Mouse (Mus musculus): ENCODE results near the gene Pink1. TPM values are rescaled to one million over a fixed set of nuclear protein-coding genes. Genes with fewer than 3 reads are reported as not detected.

The Pink1 gene
- total RNA-seq, 2 experiments from 2014 or later = 629 to 755 TPM

- peak; percentile 22 to 26 for DNase-seq
- intact Hi-C loops (cut with DNase I) = no loop called here
Measured at GRCm38 (mm10) chr4:138282834-138283233, 43.3 kb downstream of the Pink1 start.

GRCm38 (mm10) chr4:138278346-138278745 lies 47.8 kb downstream of the Pink1 start:
- intact Hi-C loops (cut with DNase I) = no loop called here
- DNase-seq = no peak

GRCm38 (mm10) chr4:138272011-138272997 lies 53.8 kb downstream of the Pink1 start:
- intact Hi-C loops (cut with DNase I) = no loop called here
- DNase-seq = peak in 1 of 2 experiments; percentile 6

- no peak for DNase-seq
- intact Hi-C loops (cut with DNase I) = no loop called here
Measured at GRCm38 (mm10) chr4:138267869-138268268, 58.2 kb downstream of the Pink1 start.

Small RNAs within 50 kb of the gene (microRNA-seq; reads per million reads assigned to microRNA genes)
- 0 reads per million in 2 experiments for gene Gm27646 (ENCODE audit: borderline number of aligned reads in 2 of 2)
- 2.0 to 2.2 reads per million in 2 experiments for gene Mir7019 (ENCODE audit: borderline number of aligned reads in 2 of 2)

Other genes with a start within 250 kb of the Pink1 start
- gene Hp1bp3, start 110.0 kb downstream of the Pink1 start, total RNA-seq (2021) = 10 to 100 TPM; 77.5 to 87.7 TPM
- gene Sh2d5, start 75.9 kb downstream of the Pink1 start, total RNA-seq (2021) = not detected
- gene Kif17, start 75.9 kb downstream of the Pink1 start, total RNA-seq (2021) = under 1 TPM in 1 of 2 experiments, not detected in 1; 0.08 TPM
- 10 to 100 TPM; 63.7 to 64.2 TPM for gene Ddost, start 21.6 kb downstream of the Pink1 start, total RNA-seq (2021)
- 1 to 10 TPM in 1 of 2 experiments, under 1 TPM in 1; 0.65 to 2.1 TPM for gene Cda, start 41.7 kb upstream of the Pink1 start, total RNA-seq (2021)
- gene Fam43b, start 70.2 kb upstream of the Pink1 start, total RNA-seq (2021) = not detected
- gene Mul1, start 108.4 kb upstream of the Pink1 start, total RNA-seq (2021) = 10 to 100 TPM; 75.2 to 79.0 TPM
- gene Camk2n1, start 128.0 kb upstream of the Pink1 start, total RNA-seq (2021) = 10 to 100 TPM in 1 of 2 experiments, 1 to 10 TPM in 1; 9.9 to 11.0 TPM

All from heart, postnatal 36 days (tissue).